Mouse (Mus musculus) kidney, adult 2 months (tissue): ENCODE results near the gene Ear1. TPM values are rescaled to one million over a fixed set of nuclear protein-coding genes. Genes with fewer than 3 reads are reported as not detected.
"Not testable (repeated sequence)": the region's sequence is repeated elsewhere in the genome, so short reads cannot be mapped to it uniquely, and the experiment has no call there.

ENCODE experiments used
- DNase-seq: peaks from one replicate; pipeline ENCODE4 v3.0.0; 2021
- H3K27ac ChIP-seq: fragments of 200-500 bp; 2 replicates; pipeline ENCODE4 v1.5.1; 2012; ENCODE audit warnings: low read depth, low read length, control low read depth, inconsistent platforms; ENCODE audit not compliant: insufficient read depth
- H3K27me3 ChIP-seq: fragments of 200-500 bp; replicated peaks from 2 replicates; pipeline ENCODE4 v1.6.1; 2012; ENCODE audit warnings: mild to moderate bottlenecking, moderate library complexity, low read length, inconsistent platforms; ENCODE audit not compliant: control insufficient read depth, insufficient read depth
- H3K36me3 ChIP-seq: fragments of 200-500 bp; 2 replicates; pipeline ENCODE4 v1.6.1; 2012; ENCODE audit warnings: mild to moderate bottlenecking, moderate library complexity, low read length, inconsistent platforms; ENCODE audit not compliant: control insufficient read depth, insufficient read depth
- H3K4me1 ChIP-seq: fragments of 200-500 bp; 2 replicates; pipeline ENCODE4 v1.6.1; 2011; ENCODE audit warnings: low read length; ENCODE audit not compliant: control insufficient read depth, insufficient read depth
- H3K4me3 ChIP-seq: fragments of 200-500 bp; 2 replicates; pipeline ENCODE4 v1.5.1; 2011; ENCODE audit warnings: mild to moderate bottlenecking, low read depth, low read length, control low read depth; ENCODE audit not compliant: insufficient read depth
- CTCF ChIP-seq: fragments of 200-500 bp; conservative IDR thresholded peaks from 2 replicates; pipeline ENCODE4 v1.5.1; 2011; ENCODE audit warnings: low read depth, mild to moderate bottlenecking, control low read depth, low read length, moderate library complexity, mixed read lengths; ENCODE audit not compliant: insufficient read depth, insufficient read length
- POLR2A ChIP-seq: fragments of 200-500 bp; IDR thresholded peaks from one replicate; pipeline ENCODE4 v1.6.1; 2011; ENCODE audit warnings: low read depth, low read length, control low read depth
- WGBS: fragments of 180-500 bp; shearing (Covaris S2); methylation state at CpG from one replicate; pipeline ENCODE4 v1.1.7; 2018; 5-methylcytosine and 5-hydroxymethylcytosine counted together
- polyA plus RNA-seq: library from polyadenylated mRNA; depleted of rRNA; stranded (reverse); fragments of >200 nt; gene quantifications from 2 replicates; pipeline ENCODE4 v1.2.3, GENCODE M21; 2012; rRNA removed

Ear1 gene
- polyA plus RNA-seq, 1 experiment, result not detected

DNA sequence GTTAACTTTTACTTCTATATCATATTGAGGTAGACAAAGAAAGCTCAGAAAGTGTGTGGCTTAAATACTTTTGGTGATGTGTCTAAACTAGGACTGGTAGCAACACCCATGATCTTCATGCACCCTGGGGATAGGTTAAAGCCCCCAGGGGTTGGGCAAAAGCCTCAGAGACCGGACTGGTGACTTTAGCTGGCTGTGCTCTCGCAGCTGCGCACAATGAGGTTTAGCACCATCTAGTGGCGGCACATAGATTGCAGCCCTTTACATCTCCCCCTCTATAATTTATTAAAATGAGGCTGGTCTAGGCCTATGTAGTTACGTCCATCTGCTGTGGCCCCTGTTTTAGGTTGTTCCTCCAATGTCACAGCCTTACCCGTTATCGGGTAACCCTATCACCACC lies 70.9 kb downstream of the Ear1 start:
- H3K36me3 ChIP-seq, H3K27ac ChIP-seq, DNase-seq, H3K4me1 ChIP-seq, H3K4me3 ChIP-seq, H3K27me3 ChIP-seq: not testable (repeated sequence)
- 0 out of 2 replicates have a peak, but pooled peaks have one; percentile 12 for TF ChIP-seq CTCF
- WGBS, result 14% methylated on average over 7 of the region's 7 CpGs

- not testable (repeated sequence) for DNase-seq, H3K27me3 ChIP-seq, H3K27ac ChIP-seq, H3K4me1 ChIP-seq, H3K36me3 ChIP-seq, H3K4me3 ChIP-seq
- WGBS, result 16% methylated on average over 23 of the region's 23 CpGs
These were observed 78.3 kb downstream of the Ear1 start for GRCm38 (mm10) chr14:43796905-43797470.

DNA sequence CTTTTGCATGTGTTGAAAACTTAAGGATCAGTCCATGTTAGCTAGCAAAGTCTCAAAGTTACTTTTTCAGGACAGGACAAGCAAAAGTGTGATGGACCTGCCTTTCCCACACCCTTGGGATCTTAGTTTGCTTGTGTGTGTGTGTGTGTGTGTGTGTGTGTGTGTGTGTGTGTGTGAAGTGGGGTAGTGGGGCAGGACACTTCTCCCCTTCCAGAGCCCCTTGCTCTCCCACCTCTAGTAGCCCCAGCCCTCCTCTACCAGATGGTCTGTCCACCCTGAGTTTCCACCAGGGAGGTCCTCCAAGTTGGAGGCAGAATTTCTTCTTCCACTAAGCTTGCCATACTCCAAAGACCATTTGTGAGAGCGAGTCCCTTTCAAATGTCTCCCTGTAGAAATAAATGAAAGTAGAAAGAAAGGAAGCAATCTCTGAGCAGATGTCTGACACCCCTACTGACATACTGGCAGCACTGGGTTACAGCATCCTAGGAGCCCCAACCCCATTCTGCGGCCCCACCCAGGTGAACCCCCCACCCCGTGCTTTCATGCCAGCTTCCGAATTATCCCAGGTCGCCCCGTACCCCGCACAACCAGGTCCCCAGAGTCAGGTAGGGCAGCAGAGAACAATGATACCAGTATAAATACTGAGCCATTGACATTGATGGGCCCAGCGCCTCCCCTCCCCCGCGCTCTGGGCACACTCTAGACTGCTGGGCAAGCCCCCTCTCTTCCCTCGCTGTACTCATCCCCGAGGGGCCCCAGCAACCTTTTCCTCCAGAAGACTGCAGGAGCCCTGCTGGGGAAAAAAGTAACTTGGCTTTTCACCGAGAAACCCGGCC lies 79.0 kb downstream of the Ear1 start:
- TF ChIP-seq POLR2A (no peak), CTCF (no peak)
- H3K4me3 ChIP-seq, result no peak overlapping the region
- 13% methylated on average over 14 of the region's 14 CpGs for WGBS

GRCm38 (mm10) chr14:43793811-43794210 lies 81.5 kb downstream of the Ear1 start:
- DNase-seq, H3K4me1 ChIP-seq: not testable (repeated sequence)

More for the DNA sequence above, 79.0 kb downstream of the Ear1 start:
- no peak for DNase-seq
- Histone ChIP-seq H3K36me3 (no peaks in the 10 kb centered on the region), H3K4me1 (no peaks in the 10 kb centered on the region), H3K27ac (no peak overlapping the region), H3K27me3 (no peaks in the 10 kb centered on the region; the same call in 1 of the 2 replicates)

DNA sequence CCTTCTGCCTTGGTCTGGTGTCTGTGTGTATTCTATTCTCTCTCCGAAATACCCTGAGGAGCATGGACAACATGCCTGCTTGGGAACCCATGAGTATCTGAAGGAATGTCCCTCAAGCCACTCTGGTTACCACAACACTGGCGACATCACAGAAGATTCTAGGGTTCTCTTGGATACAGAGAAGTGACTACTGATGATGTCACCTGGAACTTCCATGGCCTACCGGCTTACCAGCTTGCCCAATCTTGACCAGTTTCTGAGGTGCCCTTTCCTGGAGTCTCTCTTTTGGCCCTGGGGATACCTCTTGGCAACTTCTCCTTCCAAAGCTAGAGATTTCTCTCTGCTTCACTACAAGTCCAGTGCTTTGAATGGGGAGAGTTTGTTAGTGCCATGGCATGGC lies 90.7 kb downstream of the Ear1 start, which contains the start of gene Gm8180:
Gm8180 (minus strand) TSS at position 101 of the 400 bp plus-strand sequence.
- 87% methylated on average over 3 of the region's 3 CpGs for WGBS
- not testable (repeated sequence) for DNase-seq, H3K4me3 ChIP-seq, H3K27me3 ChIP-seq, H3K27ac ChIP-seq, H3K4me1 ChIP-seq, H3K36me3 ChIP-seq

More at GRCm38 (mm10) chr14:43793811-43794210, 81.5 kb downstream of the Ear1 start:
- H3K27ac ChIP-seq, H3K36me3 ChIP-seq, H3K4me3 ChIP-seq, H3K27me3 ChIP-seq: not testable (repeated sequence)
- 47% methylated on average over 5 of the region's 5 CpGs for WGBS

Other genes starting within 250 kb of the Ear1 start
- gene Gm8165, start 198.3 kb downstream of the Ear1 start, polyA plus RNA-seq, result not detected in 2 replicates
- gene Gm7324, start 177.7 kb downstream of the Ear1 start, polyA plus RNA-seq, result 0.28 TPM in 1 of 2 replicates, not detected in the other
- gene Gm16506, start 148.0 kb downstream of the Ear1 start, polyA plus RNA-seq, result not detected in 2 replicates
- not detected in 2 replicates for gene Gm6526, start 127.7 kb downstream of the Ear1 start, polyA plus RNA-seq
- not detected in 2 replicates for gene Gm8180, start 90.8 kb downstream of the Ear1 start, polyA plus RNA-seq
- not detected in 2 replicates for gene Ear10, start 48.0 kb upstream of the Ear1 start, polyA plus RNA-seq
- 0.30 and 0.33 TPM in 2 replicates for gene Gm8113, start 49.9 kb upstream of the Ear1 start, polyA plus RNA-seq
- gene Ang5, start 81.6 kb upstream of the Ear1 start, polyA plus RNA-seq, result not detected in 2 replicates
- gene Ang6, start 126.8 kb upstream of the Ear1 start, polyA plus RNA-seq, result not detected in 2 replicates
- 4.8 and 5.4 TPM in 2 replicates for gene Ear2, start 227.1 kb upstream of the Ear1 start, polyA plus RNA-seq
- not detected in 2 replicates for gene Gm3327, start 248.3 kb upstream of the Ear1 start, polyA plus RNA-seq